Mouse (Mus musculus): ENCODE data around the gene Prps1. TPM values are rescaled to one million over a fixed set of nuclear protein-coding genes. Genes with fewer than 3 reads are reported as not detected.

The Prps1 gene
- polyA plus RNA-seq, 1 experiment from 2014 or later = 50.9 TPM

DNA sequence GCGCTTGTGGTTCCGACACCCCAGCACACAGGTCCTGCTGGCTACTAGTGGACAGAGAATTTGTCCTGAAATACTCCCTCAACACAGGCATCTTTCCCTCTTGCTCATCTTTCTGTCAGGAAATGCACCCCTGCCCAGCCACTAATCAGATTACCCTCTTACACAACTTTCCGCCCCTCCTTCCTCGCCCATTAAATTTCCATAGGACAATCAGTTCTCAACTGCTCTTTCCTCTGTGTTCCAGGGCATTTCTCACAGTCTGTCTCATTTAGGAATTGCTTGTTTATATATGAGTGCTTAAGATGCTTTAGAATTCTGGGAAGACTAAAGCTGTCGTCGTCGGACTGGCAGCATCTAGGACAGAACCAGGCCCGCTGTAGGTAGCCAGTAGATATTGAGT lies 61.9 kb downstream of the Prps1 start:
- Histone ChIP-seq H3K9me3 (replicated peaks) (no peaks in the 10 kb centered on the region), H3K27ac (no peak overlapping the region), H3K27me3 (no peaks in the 10 kb centered on the region; the same call in 1 of the 2 replicates), H3K9ac (no peak overlapping the region), H3K4me1 (replicated peaks) (peaks cover 10% of the 10 kb centered on the region), H3K36me3 (no peaks in the 10 kb centered on the region), H3K4me3 (replicated peaks) (no peak overlapping the region), H3K4me2 (no peak overlapping the region)
- ATAC-seq (ENCODE audit: low read depth) (no peak), DNase-seq (no peak)
- WGBS (ENCODE audit: insufficient replicate concordance) = 79% methylated on average over 8 of the region's 8 CpGs

DNA sequence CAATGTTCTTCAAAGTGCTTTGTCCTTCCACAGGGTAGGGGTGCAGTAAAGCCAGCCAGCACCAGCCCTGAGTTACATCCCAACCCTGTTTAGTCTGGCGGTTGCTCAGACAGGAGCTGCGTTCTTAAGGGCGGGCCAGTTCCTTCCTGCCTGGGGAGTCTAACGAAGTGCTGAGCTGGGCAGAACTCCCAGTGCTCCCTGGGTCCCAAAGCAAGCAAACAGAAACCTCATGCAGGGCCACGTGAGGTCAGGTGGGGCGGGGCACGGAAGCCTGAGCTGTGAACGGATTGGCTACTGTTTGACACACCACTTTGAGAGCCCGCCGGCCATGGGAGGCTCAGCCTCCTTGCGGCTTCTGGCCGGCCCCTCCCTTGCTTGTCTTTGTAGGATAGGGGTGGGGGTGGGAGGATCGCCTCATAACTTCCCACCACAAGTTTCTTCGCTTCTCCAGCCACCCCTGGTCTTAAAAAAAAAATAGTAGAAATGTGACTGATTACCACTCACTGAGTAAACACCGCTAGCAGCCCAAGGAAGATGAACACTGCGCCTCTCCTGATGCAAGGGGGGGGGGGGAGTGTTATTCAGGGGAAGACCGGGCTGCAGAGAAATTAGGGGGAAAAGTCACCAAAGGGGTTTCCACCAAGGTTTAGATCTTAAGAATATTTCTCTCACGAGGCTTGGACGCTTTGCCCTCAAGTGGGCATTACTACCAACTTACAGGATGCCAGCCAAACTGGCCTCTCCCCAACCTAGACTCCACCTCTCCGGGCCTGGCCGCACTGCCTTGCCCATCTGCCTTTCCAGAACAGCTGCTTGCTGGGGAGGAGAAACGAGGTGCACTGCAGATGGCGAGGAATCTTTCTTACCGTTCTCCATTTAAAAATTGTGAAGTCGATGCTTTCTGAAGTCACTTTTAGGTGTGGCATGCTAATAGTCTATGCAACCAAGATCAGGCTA lies 64.0 kb downstream of the Prps1 start:
- peak overlapping the region; percentile 61 for H3K27ac ChIP-seq
- H3K4me2 ChIP-seq = peak overlapping the region; percentile 65
- H3K36me3 ChIP-seq = no peaks in the 10 kb centered on the region
- H3K9me3 ChIP-seq (replicated peaks) = no peaks in the 10 kb centered on the region
- DNase-seq = peak; percentile 80
- no peaks in the 10 kb centered on the region for H3K27me3 ChIP-seq
- ATAC-seq (ENCODE audit: low read depth) = peak; percentile 97
- H3K9ac ChIP-seq = peak overlapping the region; percentile 22; the same call in 1 of the 2 replicates
- peaks cover 10% of the 10 kb centered on the region for H3K4me1 ChIP-seq (replicated peaks)
- 18% methylated on average over 24 of the region's 25 CpGs for WGBS (ENCODE audit: insufficient replicate concordance)
- peak overlapping the region; percentile 38 for H3K4me3 ChIP-seq (replicated peaks)

DNA sequence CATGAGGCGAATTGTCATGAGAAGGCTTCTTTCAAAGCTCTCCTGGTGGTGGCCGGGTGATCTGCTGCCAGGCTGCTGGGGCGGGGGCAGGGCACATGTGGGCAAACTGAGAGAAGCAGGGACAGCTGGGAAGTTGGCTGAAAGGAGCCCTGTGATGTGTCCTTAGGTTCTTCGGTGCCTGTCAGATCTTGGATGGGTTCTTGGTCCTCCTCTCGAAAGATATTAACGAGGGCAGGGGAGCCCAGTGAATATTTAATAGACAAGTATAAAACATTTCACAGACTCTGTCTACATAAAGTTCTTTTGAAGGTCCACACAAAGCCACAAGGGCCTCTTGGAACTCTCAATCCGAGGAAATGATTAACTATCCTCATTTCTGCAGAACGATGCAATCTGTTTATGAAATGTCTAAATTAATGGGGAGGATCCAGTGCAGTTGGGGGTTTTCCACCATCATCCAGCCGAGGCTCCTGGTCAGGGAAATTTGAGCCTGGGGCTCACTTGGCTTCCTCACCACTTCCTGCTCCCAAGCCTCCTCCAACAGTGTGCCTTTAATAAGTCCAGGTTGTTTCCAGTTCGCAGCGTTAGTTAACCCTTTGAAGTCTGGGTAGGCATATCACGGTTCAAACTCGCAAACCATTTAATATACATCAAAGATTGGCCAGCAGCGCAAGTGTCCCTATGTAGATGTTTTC lies 65.8 kb downstream of the Prps1 start:
- H3K4me1 ChIP-seq (replicated peaks) = peaks cover 10% of the 10 kb centered on the region
- no peaks in the 10 kb centered on the region for H3K9me3 ChIP-seq (replicated peaks)
- no peak overlapping the region for H3K9ac ChIP-seq
- DNase-seq (no peak), ATAC-seq (ENCODE audit: low read depth) (no peak)
- no peaks in the 10 kb centered on the region for H3K27me3 ChIP-seq
- no peak overlapping the region for H3K27ac ChIP-seq
- no peaks in the 10 kb centered on the region for H3K36me3 ChIP-seq
- 49% methylated on average over 14 of the region's 14 CpGs for WGBS (ENCODE audit: insufficient replicate concordance)
- H3K4me2 ChIP-seq = no peak overlapping the region
- no peak overlapping the region for H3K4me3 ChIP-seq (replicated peaks)

DNA sequence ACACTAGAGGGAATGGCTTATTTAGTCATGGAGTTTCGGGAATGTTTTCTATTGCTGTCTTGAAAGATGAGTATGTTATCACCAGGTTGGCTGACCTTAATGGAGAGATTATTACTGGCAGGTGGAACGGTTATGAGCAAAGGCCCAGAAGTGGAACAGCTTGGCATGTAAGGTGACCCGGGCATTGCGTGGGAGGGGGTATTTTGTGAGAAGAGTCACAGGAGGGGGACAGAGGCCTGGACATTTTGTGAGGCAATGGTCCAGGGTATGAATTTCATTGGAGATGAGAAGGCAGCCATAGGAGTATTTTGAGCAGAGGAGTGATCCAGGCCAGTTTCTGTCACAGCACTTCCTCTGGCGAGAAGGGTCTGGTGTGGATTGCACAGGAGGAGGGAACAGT lies 67.8 kb downstream of the Prps1 start:
- no peak for ATAC-seq (ENCODE audit: low read depth)
- Histone ChIP-seq H3K4me3 (replicated peaks) (no peak overlapping the region), H3K4me2 (no peak overlapping the region), H3K36me3 (no peaks in the 10 kb centered on the region), H3K9me3 (replicated peaks) (no peaks in the 10 kb centered on the region), H3K4me1 (replicated peaks) (peaks cover 10% of the 10 kb centered on the region), H3K9ac (no peak overlapping the region), H3K27ac (no peak overlapping the region), H3K27me3 (no peaks in the 10 kb centered on the region)
- DNase-seq = no peak
- 81% methylated on average over 5 of the region's 5 CpGs for WGBS (ENCODE audit: insufficient replicate concordance)

Other genes with a start within 250 kb of the Prps1 start
- not detected in 2 replicates for gene Frmpd3, start 114.3 kb upstream of the Prps1 start, polyA plus RNA-seq (2015; fragmentation: Nextera tagmentation; extraction: Ambion mirVana)
- 10.9 and 13.0 TPM in 2 replicates for gene Tsc22d3, start 144.0 kb downstream of the Prps1 start, polyA plus RNA-seq (2015; fragmentation: Nextera tagmentation; extraction: Ambion mirVana)
- 0.16 and 0.41 TPM in 2 replicates for gene Mid2, start 208.0 kb downstream of the Prps1 start, polyA plus RNA-seq (2015; fragmentation: Nextera tagmentation; extraction: Ambion mirVana)